Mouse (Mus musculus) liver, embryonic 13.5 days (tissue): Measurements from ENCODE around the gene Lmbrd1. TPM values are rescaled to one million over a fixed set of nuclear protein-coding genes. Genes with fewer than 3 reads are reported as not detected.

Experiments
- ATAC-seq: fragments of 200-750 bp; cut with Nextera tagmentation; 2 replicates; pipeline ENCODE4 v1.8.0; 2017; ENCODE audit warnings: low read depth, mild to moderate bottlenecking, moderate number of reproducible peaks, moderate library complexity
- DNase-seq: peaks from one replicate; pipeline ENCODE4 v3.0.0; 2022
- H3K27ac ChIP-seq: fragments of 300-500 bp; sonication (generic); 2 replicates; pipeline ENCODE4 v1.5.1; 2015; ENCODE audit warnings: moderate library complexity, mild to moderate bottlenecking, inconsistent platforms
- H3K27me3 ChIP-seq: fragments of 300-500 bp; sonication (generic); 2 replicates; pipeline ENCODE4 v1.6.1; 2015; ENCODE audit warnings: mild to moderate bottlenecking, inconsistent platforms
- H3K36me3 ChIP-seq: fragments of 300-500 bp; sonication (generic); 2 replicates; pipeline ENCODE4 v1.6.1; 2015; ENCODE audit warnings: mild to moderate bottlenecking, inconsistent platforms
- H3K4me1 ChIP-seq: fragments of 300-500 bp; sonication (generic); replicated peaks from 2 replicates; pipeline ENCODE4 v1.6.1; 2015; ENCODE audit warnings: inconsistent platforms
- H3K4me2 ChIP-seq: fragments of 300-500 bp; sonication (generic); 2 replicates; pipeline ENCODE4 v1.6.1; 2015; ENCODE audit warnings: inconsistent platforms, mild to moderate bottlenecking, moderate library complexity
- H3K4me3 ChIP-seq: fragments of 300-500 bp; sonication (generic); replicated peaks from 2 replicates; pipeline ENCODE4 v1.5.1; 2015; ENCODE audit warnings: mild to moderate bottlenecking, inconsistent platforms
- H3K9ac ChIP-seq: fragments of 300-500 bp; sonication (generic); 2 replicates; pipeline ENCODE4 v1.6.1; 2015; ENCODE audit warnings: mild to moderate bottlenecking, inconsistent platforms
- H3K9me3 ChIP-seq: fragments of 300-500 bp; sonication (generic); replicated peaks from 2 replicates; pipeline ENCODE4 v1.6.1; 2016; ENCODE audit warnings: inconsistent platforms
- WGBS: fragments of 180-500 bp; shearing (Covaris S2); methylation state at CpG from one replicate; pipeline ENCODE4 v1.1.7; 2015; ENCODE audit not compliant: insufficient replicate concordance; 5-methylcytosine and 5-hydroxymethylcytosine counted together
- polyA plus RNA-seq: library from polyadenylated mRNA; unstranded; fragments of >200 nt; fragmentation: Nextera tagmentation; extraction: Ambion mirVana; gene quantifications from 2 replicates; pipeline ENCODE4 v1.2.1, GENCODE M21; 2015

The Lmbrd1 gene
- polyA plus RNA-seq, 1 experiment from 2014 or later = 13.5 TPM

DNA sequence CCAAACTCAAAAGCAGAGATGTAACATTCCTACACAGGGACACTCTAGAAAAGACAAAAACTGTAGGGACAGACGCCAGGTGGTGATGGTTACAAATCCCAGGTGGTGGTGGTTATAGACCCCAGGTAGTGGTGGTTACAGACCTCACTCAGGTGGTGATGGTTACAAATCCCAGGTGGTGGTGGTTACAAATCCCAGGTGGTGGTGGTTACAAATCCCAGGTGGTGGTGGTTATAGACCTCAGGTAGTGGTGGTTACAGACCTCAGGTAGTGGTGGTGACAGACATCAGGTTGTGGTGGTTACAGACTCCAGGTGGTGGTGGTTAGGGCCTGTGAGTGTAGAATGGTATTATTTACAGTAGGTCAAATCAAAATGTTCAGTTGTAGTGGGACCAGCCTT lies 5.5 kb downstream of the Lmbrd1 start:
- no peak overlapping the region for H3K27ac ChIP-seq
- no peaks in the 10 kb centered on the region for H3K9me3 ChIP-seq
- H3K36me3 ChIP-seq = peaks cover 3% of the 10 kb centered on the region; the same call in 1 of the 2 replicates
- peaks cover 6% of the 10 kb centered on the region for H3K4me1 ChIP-seq
- DNase-seq (no peak), ATAC-seq (peak; percentile 83)
- H3K27me3 ChIP-seq = no peaks in the 10 kb centered on the region
- 59% methylated on average over 1 of the region's 1 CpGs for WGBS
- H3K4me3 ChIP-seq = no peak overlapping the region
- H3K4me2 ChIP-seq = no peak overlapping the region
- no peak overlapping the region for H3K9ac ChIP-seq

DNA sequence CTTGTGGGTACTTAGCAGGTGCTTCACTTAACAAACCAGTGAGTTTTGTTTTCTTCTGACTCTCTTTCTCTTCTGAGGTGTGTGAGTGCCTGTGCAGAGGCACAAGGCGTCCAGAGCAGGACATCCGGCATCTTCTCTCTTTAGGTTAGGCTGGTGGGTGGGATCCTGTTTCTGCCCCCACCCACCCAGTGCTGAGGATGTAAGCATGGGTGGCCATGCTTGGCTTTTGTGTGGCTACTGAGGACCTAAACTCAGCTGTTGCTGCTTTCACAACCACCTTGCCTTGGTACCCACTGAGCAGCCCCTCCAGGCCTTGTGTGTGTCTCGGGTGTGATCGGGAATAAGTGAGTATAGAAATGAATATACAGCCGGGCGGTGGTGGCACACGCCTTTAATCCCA lies 7.2 kb downstream of the Lmbrd1 start:
- no peaks in the 10 kb centered on the region for H3K9me3 ChIP-seq
- no peak for ATAC-seq
- no peak overlapping the region for H3K27ac ChIP-seq
- H3K4me1 ChIP-seq = no peaks in the 10 kb centered on the region; the same call in 1 of the 2 replicates
- DNase-seq = no peak
- H3K27me3 ChIP-seq = no peaks in the 10 kb centered on the region
- peaks cover 3% of the 10 kb centered on the region; the same call in 1 of the 2 replicates for H3K36me3 ChIP-seq
- H3K4me3 ChIP-seq = no peak overlapping the region
- no peak overlapping the region for H3K4me2 ChIP-seq
- WGBS = 82% methylated on average over 7 of the region's 7 CpGs
- no peak overlapping the region for H3K9ac ChIP-seq

DNA sequence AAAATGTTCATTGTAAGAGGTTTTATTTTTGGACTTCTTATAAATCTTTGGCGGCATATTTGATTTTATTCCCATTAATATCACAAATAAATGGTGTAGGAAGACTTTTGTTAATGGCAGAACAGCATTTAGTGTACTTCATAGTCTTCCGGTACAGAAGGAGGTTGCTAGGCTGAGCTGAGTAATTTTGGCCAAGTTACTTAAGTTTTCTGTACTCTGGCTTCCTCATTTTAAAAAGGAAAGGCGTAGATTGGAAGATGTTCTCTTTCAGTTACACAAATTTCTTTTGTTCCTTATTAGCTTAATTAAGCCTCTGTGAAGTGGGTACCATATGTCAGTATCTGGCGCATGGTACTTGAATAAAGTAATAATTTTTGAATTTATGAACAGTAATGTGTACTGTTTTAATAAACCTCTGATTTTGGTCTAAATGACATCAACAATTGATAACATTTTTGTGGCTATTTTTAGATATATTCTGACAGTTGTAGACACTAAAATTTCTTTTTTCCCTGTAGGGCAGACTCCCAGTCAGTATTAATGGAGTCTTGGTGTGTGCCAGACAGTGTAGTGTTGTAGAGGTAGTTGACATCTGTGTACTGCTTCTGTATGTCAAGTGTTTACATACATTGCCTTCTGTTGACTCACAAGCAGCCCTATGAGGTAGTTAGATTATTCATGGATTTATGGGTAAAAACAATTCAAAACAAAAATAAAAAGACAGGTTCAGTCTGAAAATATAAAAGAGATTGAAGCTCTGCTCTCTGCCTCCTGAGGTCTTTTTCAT lies 8.0 kb downstream of the Lmbrd1 start:
- no peaks in the 10 kb centered on the region; the same call in 1 of the 2 replicates for H3K4me1 ChIP-seq
- H3K4me2 ChIP-seq = no peak overlapping the region
- peaks cover 3% of the 10 kb centered on the region; the same call in 1 of the 2 replicates for H3K36me3 ChIP-seq
- 79% methylated on average over 4 of the region's 4 CpGs for WGBS
- H3K4me3 ChIP-seq = no peak overlapping the region
- DNase-seq (no peak), ATAC-seq (no peak)
- H3K27ac ChIP-seq = no peak overlapping the region
- H3K9me3 ChIP-seq = no peaks in the 10 kb centered on the region
- H3K27me3 ChIP-seq = no peaks in the 10 kb centered on the region
- H3K9ac ChIP-seq = no peak overlapping the region

DNA sequence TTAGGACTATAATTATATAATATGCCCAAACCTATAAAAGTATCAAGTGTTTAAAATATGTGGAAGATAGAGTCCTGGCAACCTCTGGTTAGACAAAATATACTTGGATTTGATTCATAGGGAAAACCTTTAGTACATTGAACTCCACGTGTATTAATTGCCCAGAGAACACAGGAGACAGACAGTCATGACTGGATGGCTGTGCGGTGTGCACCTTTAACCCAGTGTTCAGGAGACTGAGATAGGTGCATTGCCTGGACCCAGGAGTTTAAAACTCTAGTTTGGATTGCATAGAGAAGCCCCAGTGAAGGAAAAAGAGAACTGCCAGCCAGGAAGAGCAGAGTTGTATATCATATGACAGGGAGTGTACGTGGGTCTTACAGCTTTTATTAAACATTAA lies 19.2 kb downstream of the Lmbrd1 start:
- H3K9me3 ChIP-seq = no peaks in the 10 kb centered on the region
- DNase-seq (no peak), ATAC-seq (no peak)
- no peaks in the 10 kb centered on the region for H3K27me3 ChIP-seq
- no peak overlapping the region for H3K4me3 ChIP-seq
- peaks cover 24% of the 10 kb centered on the region for H3K4me1 ChIP-seq
- 68% methylated on average over 3 of the region's 3 CpGs for WGBS
- H3K4me2 ChIP-seq = no peak overlapping the region
- no peaks in the 10 kb centered on the region for H3K36me3 ChIP-seq
- H3K27ac ChIP-seq = no peak overlapping the region
- no peak overlapping the region for H3K9ac ChIP-seq

DNA sequence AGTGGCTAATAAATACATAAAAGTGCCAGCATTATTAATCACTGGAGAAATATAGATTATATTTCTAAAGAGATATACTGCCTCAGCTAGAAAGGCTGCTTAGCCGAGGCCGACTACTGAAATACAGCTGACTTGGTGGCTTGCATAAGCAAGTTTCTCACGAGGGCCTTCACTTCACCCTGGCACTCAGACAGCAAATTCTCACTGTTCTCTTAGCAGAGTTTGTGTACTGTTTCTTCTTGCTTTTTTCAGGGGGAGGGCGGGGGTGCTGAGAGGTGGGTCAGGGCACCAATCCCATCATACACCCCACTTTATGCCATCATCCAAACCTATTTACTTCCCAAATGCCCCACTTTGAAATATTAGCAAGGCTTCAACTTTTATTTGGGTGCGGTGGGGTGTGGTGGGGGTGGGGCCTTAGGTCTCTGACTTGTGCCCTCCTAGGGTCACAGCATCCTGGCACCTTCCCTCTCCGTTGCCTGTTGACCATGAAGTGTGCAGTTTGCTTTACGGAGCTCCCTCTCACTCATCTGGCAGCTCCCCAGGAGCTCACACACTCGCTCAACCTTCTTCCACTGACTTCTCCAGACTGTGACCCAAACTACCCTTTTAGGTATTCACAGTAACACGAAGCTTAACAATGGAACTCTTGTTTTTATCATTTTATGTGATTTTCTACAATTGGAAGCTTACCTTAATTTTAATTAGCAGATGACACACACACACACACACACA lies 19.9 kb downstream of the Lmbrd1 start:
- Histone ChIP-seq H3K4me1 (peaks cover 24% of the 10 kb centered on the region), H3K27me3 (no peaks in the 10 kb centered on the region), H3K36me3 (no peaks in the 10 kb centered on the region), H3K4me3 (no peak overlapping the region), H3K27ac (no peak overlapping the region), H3K4me2 (no peak overlapping the region), H3K9me3 (no peaks in the 10 kb centered on the region), H3K9ac (no peak overlapping the region)
- ATAC-seq (no peak), DNase-seq (no peak)
- 71% methylated on average over 9 of the region's 9 CpGs for WGBS

DNA sequence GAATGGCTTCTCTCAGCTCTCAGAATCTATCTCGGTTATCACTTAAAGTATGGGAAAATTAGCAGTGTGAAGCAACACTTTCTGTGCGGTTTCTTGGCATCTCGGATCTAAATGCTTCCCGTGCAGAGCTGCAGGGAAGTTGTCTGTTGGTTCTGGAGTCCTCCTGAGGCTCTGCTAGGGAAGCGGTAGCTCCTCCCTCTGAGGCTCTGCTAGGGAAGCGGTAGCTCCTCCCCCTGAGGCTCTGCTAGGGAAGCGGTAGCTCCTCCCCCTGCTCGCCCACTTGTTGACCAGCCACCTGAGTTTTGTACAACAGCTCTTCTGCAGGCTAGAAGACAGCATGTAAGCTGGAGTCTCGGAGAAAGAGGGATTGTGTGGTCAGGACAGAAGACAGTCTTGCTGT lies 20.9 kb downstream of the Lmbrd1 start:
- no peaks in the 10 kb centered on the region for H3K27me3 ChIP-seq
- H3K4me2 ChIP-seq = peak overlapping the region; percentile 34
- H3K4me3 ChIP-seq = no peak overlapping the region
- H3K4me1 ChIP-seq = peaks cover 24% of the 10 kb centered on the region
- no peak overlapping the region for H3K27ac ChIP-seq
- DNase-seq (peak; percentile 39), ATAC-seq (peak; percentile 88)
- H3K9ac ChIP-seq = no peak overlapping the region
- H3K36me3 ChIP-seq = no peaks in the 10 kb centered on the region
- H3K9me3 ChIP-seq = no peaks in the 10 kb centered on the region
- WGBS = 9% methylated on average over 9 of the region's 9 CpGs

DNA sequence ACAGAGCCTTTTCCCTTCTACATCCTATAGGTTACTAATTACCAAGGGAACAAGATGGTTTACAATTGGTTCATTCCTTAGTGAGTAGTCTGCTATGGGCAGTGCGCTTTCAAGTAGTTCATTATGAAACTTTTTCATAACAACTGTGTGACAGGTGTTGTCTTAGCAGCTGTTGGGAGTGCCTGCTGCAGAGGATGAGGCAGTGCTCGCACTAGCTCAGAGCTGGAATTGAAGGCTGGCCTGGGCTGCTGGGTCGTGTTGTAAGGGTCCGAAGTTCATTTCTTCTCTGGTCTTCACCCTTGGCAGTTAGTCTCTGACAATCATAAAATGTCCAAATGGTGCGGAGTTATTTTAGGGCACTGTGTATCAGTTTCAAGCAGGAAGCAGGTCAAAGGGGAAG lies 21.8 kb downstream of the Lmbrd1 start:
- H3K4me3 ChIP-seq = no peak overlapping the region
- H3K4me2 ChIP-seq = no peak overlapping the region
- no peaks in the 10 kb centered on the region for H3K36me3 ChIP-seq
- peaks cover 24% of the 10 kb centered on the region for H3K4me1 ChIP-seq
- DNase-seq (no peak), ATAC-seq (no peak)
- 55% methylated on average over 5 of the region's 5 CpGs for WGBS
- no peaks in the 10 kb centered on the region for H3K9me3 ChIP-seq
- no peak overlapping the region for H3K9ac ChIP-seq
- H3K27me3 ChIP-seq = no peaks in the 10 kb centered on the region
- H3K27ac ChIP-seq = no peak overlapping the region

DNA sequence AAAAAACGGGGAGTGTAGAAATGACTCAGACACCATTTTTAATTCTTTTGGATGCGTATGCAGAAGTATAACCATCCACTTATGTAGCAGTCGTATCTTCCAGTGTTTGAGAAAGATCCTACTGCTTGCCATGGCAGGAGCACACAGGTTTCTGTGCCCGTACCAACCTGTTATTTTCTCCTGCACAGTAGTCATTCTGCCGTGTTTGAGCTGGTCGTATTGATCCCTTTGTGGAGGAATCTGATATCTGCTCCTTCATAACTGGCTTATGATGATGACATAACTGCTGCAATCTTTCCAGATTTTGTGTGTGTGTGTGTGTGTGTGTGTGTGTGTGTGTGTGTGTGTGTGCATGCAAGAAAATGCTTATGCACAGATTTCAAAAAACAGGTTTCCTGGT lies 25.4 kb downstream of the Lmbrd1 start:
- no peaks in the 10 kb centered on the region for H3K9me3 ChIP-seq
- H3K4me1 ChIP-seq = peaks cover 16% of the 10 kb centered on the region
- H3K4me2 ChIP-seq = no peak overlapping the region
- ATAC-seq = no peak
- WGBS = 65% methylated on average over 6 of the region's 6 CpGs
- 0 out of 2 replicates have a peak, but pooled peaks cover 2% of the 10 kb centered on the region for H3K36me3 ChIP-seq
- H3K27me3 ChIP-seq = no peaks in the 10 kb centered on the region
- H3K4me3 ChIP-seq = no peak overlapping the region
- no peak for DNase-seq
- no peak overlapping the region for H3K27ac ChIP-seq
- H3K9ac ChIP-seq = no peak overlapping the region

DNA sequence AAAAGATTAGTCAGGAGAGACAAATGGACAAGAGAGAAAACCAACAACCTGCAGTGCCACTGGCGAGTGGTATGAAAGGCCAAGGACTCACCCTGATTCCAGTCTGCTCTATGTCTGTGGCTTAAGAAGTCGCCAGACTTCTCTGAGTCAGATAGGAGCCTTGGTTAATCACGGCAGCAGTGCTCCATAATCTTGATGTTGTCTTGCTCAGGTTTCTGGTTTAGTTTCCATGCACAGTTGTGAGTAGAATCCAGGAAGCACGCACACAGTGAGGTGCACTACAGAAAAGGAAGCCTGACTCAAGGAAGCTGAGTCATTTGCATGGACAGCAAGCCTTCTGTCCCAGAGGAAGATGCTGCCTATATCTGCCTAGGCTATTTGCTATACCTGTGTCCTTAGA lies 37.9 kb downstream of the Lmbrd1 start:
- no peak for DNase-seq
- H3K9me3 ChIP-seq = 0 out of 2 replicates have a peak, but pooled peaks cover 4% of the 10 kb centered on the region
- WGBS = 73% methylated on average over 4 of the region's 4 CpGs
- peaks cover 23% of the 10 kb centered on the region for H3K36me3 ChIP-seq
- H3K4me2 ChIP-seq = no peak overlapping the region
- H3K27ac ChIP-seq = no peak overlapping the region
- no peak for ATAC-seq
- no peak overlapping the region for H3K9ac ChIP-seq
- no peaks in the 10 kb centered on the region for H3K27me3 ChIP-seq
- no peaks in the 10 kb centered on the region for H3K4me1 ChIP-seq
- H3K4me3 ChIP-seq = no peak overlapping the region

DNA sequence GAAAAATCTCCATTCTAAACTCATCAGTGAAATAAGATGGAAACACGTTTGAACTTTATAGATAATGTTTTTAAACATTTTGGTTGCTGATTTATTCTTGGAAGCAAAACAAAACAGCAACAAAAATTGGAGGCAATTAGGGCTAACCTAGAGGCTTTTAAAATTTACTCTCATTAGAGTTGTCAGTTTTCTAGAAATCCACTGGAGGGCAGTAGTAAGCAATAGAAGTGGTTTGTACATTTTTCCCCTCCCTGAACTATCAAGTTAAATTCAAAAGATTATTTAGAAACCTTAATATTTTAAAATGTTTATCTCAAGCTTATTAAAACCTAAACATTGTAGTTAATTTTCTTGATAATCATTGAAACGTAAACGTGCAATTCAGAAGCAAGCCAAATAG lies 41.2 kb downstream of the Lmbrd1 start:
- DNase-seq (no peak), ATAC-seq (no peak)
- Histone ChIP-seq H3K36me3 (peaks cover 23% of the 10 kb centered on the region), H3K27me3 (no peaks in the 10 kb centered on the region), H3K27ac (no peak overlapping the region), H3K9ac (no peak overlapping the region), H3K4me3 (no peak overlapping the region), H3K9me3 (0 out of 2 replicates have a peak, but pooled peaks cover 4% of the 10 kb centered on the region), H3K4me2 (no peak overlapping the region), H3K4me1 (no peaks in the 10 kb centered on the region)
- WGBS = 61% methylated on average over 3 of the region's 3 CpGs

DNA sequence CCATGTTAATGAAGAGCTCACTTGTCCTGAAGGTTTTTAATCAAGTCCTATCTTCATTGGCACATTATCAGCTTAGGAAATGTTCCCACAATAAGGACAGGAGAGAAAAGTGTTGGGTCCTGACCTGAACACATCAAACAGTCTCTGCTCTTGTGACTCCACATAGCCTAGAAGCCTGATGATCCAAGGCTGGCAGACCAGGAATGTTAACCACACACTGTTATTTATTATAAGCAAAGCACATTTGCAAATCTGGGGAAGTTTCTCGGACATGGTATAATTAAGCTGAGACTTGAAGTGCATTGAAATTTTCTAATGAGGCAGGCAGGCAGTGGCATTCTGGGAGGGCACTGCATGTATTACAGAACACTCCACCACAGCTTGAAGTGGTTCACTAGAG lies 41.8 kb downstream of the Lmbrd1 start:
- H3K36me3 ChIP-seq = peaks cover 18% of the 10 kb centered on the region
- H3K27ac ChIP-seq = no peak overlapping the region
- no peak for ATAC-seq
- no peak overlapping the region for H3K4me2 ChIP-seq
- 0 out of 2 replicates have a peak, but pooled peaks cover 4% of the 10 kb centered on the region for H3K9me3 ChIP-seq
- no peaks in the 10 kb centered on the region for H3K27me3 ChIP-seq
- H3K4me1 ChIP-seq = no peaks in the 10 kb centered on the region
- WGBS = 59% methylated on average over 1 of the region's 1 CpGs
- DNase-seq = no peak
- no peak overlapping the region for H3K4me3 ChIP-seq
- no peak overlapping the region for H3K9ac ChIP-seq
